Mouse (Mus musculus): ENCODE data around the gene Tsen2.

Tsen2 gene

GRCm38 (mm10) chr6:115542341-115542740 lies 2.1 kb upstream of the Tsen2 start:
- DNase-seq, result no peak

GRCm38 (mm10) chr6:115546276-115546675 lies 1.8 kb downstream of the Tsen2 start:
- DNase-seq, result peak; percentile 47

GRCm38 (mm10) chr6:115555485-115555884 lies 11.0 kb downstream of the Tsen2 start:
- no peak for DNase-seq

GRCm38 (mm10) chr6:115558176-115558575 lies 13.7 kb downstream of the Tsen2 start:
- no peak for DNase-seq

- DNase-seq, result no peak
Measured at GRCm38 (mm10) chr6:115559651-115560632, 15.5 kb downstream of the Tsen2 start.

- no peak for DNase-seq
Measured at GRCm38 (mm10) chr6:115565479-115566045, 21.1 kb downstream of the Tsen2 start.

- no peak for DNase-seq
Measured at GRCm38 (mm10) chr6:115574171-115574570, 29.7 kb downstream of the Tsen2 start.

GRCm38 (mm10) chr6:115577407-115577806 lies 32.9 kb downstream of the Tsen2 start:
- no peak for DNase-seq

- DNase-seq, result no peak
Measured at GRCm38 (mm10) chr6:115577941-115578340, 33.5 kb downstream of the Tsen2 start.

GRCm38 (mm10) chr6:115580810-115581209 lies 36.3 kb downstream of the Tsen2 start:
- no peak for DNase-seq

GRCm38 (mm10) chr6:115582328-115583115 lies 38.1 kb downstream of the Tsen2 start:
- DNase-seq, result no peak

GRCm38 (mm10) chr6:115583430-115584125 lies 39.1 kb downstream of the Tsen2 start:
- DNase-seq, result no peak

- no peak for DNase-seq
Measured at GRCm38 (mm10) chr6:115584176-115584575, 39.7 kb downstream of the Tsen2 start.

- DNase-seq, result no peak
Measured at GRCm38 (mm10) chr6:115586321-115586720, 41.9 kb downstream of the Tsen2 start.

GRCm38 (mm10) chr6:115591692-115592359 lies 47.4 kb downstream of the Tsen2 start:
- DNase-seq, result no peak

GRCm38 (mm10) chr6:115592458-115592857 lies 48.0 kb downstream of the Tsen2 start, which contains the start of gene Mkrn2os:
TSS of gene Mkrn2os (minus strand) at chr6:115592576.
- no peak for DNase-seq

GRCm38 (mm10) chr6:115593252-115593651 lies 48.8 kb downstream of the Tsen2 start:
- DNase-seq, result no peak

- no peak for DNase-seq
Measured at GRCm38 (mm10) chr6:115594463-115594862, 50.0 kb downstream of the Tsen2 start.

- DNase-seq, result no peak
Measured at GRCm38 (mm10) chr6:115595667-115596066, 51.2 kb downstream of the Tsen2 start.

GRCm38 (mm10) chr6:115601322-115601714 lies 56.9 kb downstream of the Tsen2 start:
- DNase-seq, result no peak

GRCm38 (mm10) chr6:115601715-115602523 lies 57.5 kb downstream of the Tsen2 start, which contains the start of gene Mkrn2:
TSS of gene Mkrn2 (plus strand) at chr6:115601902.
- DNase-seq, result peak; percentile 81

Measured in cerebellum, adult 9-11 months (tissue).